Mouse (Mus musculus) midbrain, embryonic 16.5 days (tissue): ENCODE measurements at regions not wholly inside any gene's neighbourhood (a gene's known extent, or its start where the extent isn't known, plus 50 kb on each side); places are given as distances from the start of the nearest gene placed in this dataset.

Source experiments
- ATAC-seq: fragments of 200-750 bp; cut with Nextera tagmentation; 2 replicates; pipeline ENCODE4 v1.8.0; 2017; ENCODE audit warnings: moderate TSS enrichment
- H3K27ac ChIP-seq: fragments of 300-500 bp; sonication (generic); 2 replicates; pipeline ENCODE4 v1.5.1; 2014; ENCODE audit warnings: mild to moderate bottlenecking, low read length, mixed read lengths
- H3K27me3 ChIP-seq: fragments of 300-500 bp; sonication (generic); 2 replicates; pipeline ENCODE4 v1.6.1; 2014; ENCODE audit warnings: low read depth, low read length, mixed read lengths; ENCODE audit not compliant: control insufficient read depth, insufficient read depth
- H3K36me3 ChIP-seq: fragments of 300-500 bp; sonication (generic); 2 replicates; pipeline ENCODE4 v1.6.1; 2014; ENCODE audit warnings: mild to moderate bottlenecking, low read length, moderate library complexity, mixed read lengths; ENCODE audit not compliant: control insufficient read depth, insufficient read depth
- H3K4me1 ChIP-seq: fragments of 300-500 bp; sonication (generic); 2 replicates; pipeline ENCODE4 v1.6.1; 2014; ENCODE audit warnings: mild to moderate bottlenecking, low read length, mixed read lengths; ENCODE audit not compliant: control insufficient read depth, insufficient read depth
- H3K4me2 ChIP-seq: fragments of 300-500 bp; sonication (generic); 2 replicates; pipeline ENCODE4 v1.6.1; 2014; ENCODE audit warnings: mild to moderate bottlenecking, low read length, mixed read lengths
- H3K4me3 ChIP-seq: fragments of 300-500 bp; sonication (generic); 2 replicates; pipeline ENCODE4 v1.5.1; 2014; ENCODE audit warnings: low read depth, mild to moderate bottlenecking, low read length, moderate library complexity, mixed read lengths
- H3K9ac ChIP-seq: fragments of 300-500 bp; sonication (generic); 2 replicates; pipeline ENCODE4 v1.6.1; 2014; ENCODE audit warnings: low read depth, low read length, mixed read lengths
- H3K9me3 ChIP-seq: fragments of 300-500 bp; sonication (generic); replicated peaks from 2 replicates; pipeline ENCODE4 v1.6.1; 2014; ENCODE audit warnings: mild to moderate bottlenecking, low read length, mixed read lengths; ENCODE audit not compliant: control insufficient read depth, poor library complexity, severe bottlenecking
- WGBS: fragments of 180-500 bp; shearing (Covaris S2); extraction: QIAGEN DNeasy Blood & Tissue Kit; methylation state at CpG from one replicate; pipeline ENCODE4 v1.1.7; 2014; 5-methylcytosine and 5-hydroxymethylcytosine counted together

- H3K4me3 ChIP-seq: no peak overlapping the region
- WGBS: 64% methylated on average over 3 of the region's 3 CpGs
Observed at GRCm38 (mm10) chr3:124067061-124067460, 253.6 kb upstream of the Tram1l1 start.

DNA sequence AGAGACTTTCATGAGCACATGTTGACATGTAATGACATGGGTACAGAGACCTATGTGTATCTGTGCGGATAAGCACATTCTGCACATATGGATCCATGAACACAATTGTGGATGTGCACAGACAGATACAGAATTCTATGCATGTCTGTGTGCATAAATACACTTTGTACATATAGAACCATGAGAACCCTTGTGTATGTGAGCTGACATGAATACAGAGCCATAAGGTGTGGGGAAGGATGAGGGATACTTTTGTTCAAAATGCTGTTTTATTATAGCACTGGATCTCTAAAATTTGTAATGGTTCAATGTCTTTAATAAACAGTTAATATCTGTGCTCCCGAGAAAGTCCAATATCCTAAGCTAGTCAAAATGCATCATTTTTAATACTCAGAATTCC lies 253.1 kb upstream of the Tram1l1 start:
- Histone ChIP-seq H3K27ac (peak overlapping the region; percentile 39), H3K27me3 (no peaks in the 10 kb centered on the region), H3K36me3 (no peaks in the 10 kb centered on the region), H3K9ac (no peak overlapping the region), H3K9me3 (no peaks in the 10 kb centered on the region), H3K4me3 (no peak overlapping the region), H3K4me1 (peaks cover 5% of the 10 kb centered on the region), H3K4me2 (no peak overlapping the region)
- WGBS: 78% methylated on average over 2 of the region's 2 CpGs
- ATAC-seq: no peak

More at GRCm38 (mm10) chr3:124067061-124067460, 253.6 kb upstream of the Tram1l1 start:
- Histone ChIP-seq H3K36me3 (no peaks in the 10 kb centered on the region), H3K4me1 (peaks cover 5% of the 10 kb centered on the region), H3K9ac (no peak overlapping the region), H3K4me2 (no peak overlapping the region), H3K9me3 (no peaks in the 10 kb centered on the region), H3K27me3 (no peaks in the 10 kb centered on the region), H3K27ac (peak overlapping the region; percentile 39)
- no peak for ATAC-seq

DNA sequence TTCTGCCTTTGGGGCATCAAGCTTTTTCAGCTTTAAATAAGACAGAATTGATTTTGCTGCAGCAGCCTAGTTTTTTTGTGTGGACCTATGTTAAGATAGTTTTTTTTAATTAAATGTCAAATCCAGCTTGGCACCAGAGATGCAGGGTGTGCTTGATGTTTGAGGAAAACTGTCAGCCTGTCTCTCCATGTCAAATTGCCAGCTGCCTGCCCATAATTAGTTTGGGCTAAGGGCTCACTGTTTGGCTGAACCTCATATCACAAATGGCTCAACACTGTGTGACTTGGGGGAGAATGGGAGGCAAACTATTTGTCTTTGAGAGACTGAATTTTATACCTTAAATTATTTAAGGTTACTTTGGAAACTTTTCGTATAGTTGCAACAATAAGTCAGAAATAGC lies 252.7 kb upstream of the Tram1l1 start:
- no peaks in the 10 kb centered on the region for H3K27me3 ChIP-seq
- WGBS: 63% methylated on average over 1 of the region's 1 CpGs
- no peaks in the 10 kb centered on the region for H3K9me3 ChIP-seq
- H3K9ac ChIP-seq: no peak overlapping the region
- peaks cover 5% of the 10 kb centered on the region for H3K4me1 ChIP-seq
- H3K36me3 ChIP-seq: no peaks in the 10 kb centered on the region
- H3K4me2 ChIP-seq: no peak overlapping the region
- ATAC-seq: peak; percentile 84
- no peak overlapping the region; the same call in 1 of the 2 replicates for H3K27ac ChIP-seq
- H3K4me3 ChIP-seq: no peak overlapping the region

DNA sequence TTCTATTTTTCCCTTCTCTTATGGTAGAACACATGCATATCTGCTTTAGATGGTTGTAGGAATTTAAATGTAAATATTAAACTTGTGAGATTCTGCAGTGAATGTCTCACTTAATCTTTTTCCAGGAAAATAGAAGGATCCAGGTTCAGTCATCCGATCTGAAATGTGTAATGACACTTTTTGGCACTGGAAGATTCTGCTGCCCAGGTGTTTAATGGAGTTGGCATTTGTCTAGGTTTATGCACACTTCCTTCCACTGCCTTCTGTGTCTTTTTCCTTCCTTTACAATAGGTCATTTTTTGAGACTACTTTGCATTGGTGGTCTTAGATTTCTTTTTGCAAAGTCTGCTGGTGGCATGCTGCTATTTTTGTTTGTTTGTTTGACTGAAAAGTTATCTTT lies 251.5 kb upstream of the Tram1l1 start:
- Histone ChIP-seq H3K36me3 (no peaks in the 10 kb centered on the region), H3K27me3 (no peaks in the 10 kb centered on the region), H3K4me2 (no peak overlapping the region), H3K9me3 (no peaks in the 10 kb centered on the region), H3K9ac (no peak overlapping the region), H3K4me3 (no peak overlapping the region), H3K27ac (no peak overlapping the region), H3K4me1 (peaks cover 5% of the 10 kb centered on the region)
- 68% methylated on average over 1 of the region's 1 CpGs for WGBS
- ATAC-seq: no peak

DNA sequence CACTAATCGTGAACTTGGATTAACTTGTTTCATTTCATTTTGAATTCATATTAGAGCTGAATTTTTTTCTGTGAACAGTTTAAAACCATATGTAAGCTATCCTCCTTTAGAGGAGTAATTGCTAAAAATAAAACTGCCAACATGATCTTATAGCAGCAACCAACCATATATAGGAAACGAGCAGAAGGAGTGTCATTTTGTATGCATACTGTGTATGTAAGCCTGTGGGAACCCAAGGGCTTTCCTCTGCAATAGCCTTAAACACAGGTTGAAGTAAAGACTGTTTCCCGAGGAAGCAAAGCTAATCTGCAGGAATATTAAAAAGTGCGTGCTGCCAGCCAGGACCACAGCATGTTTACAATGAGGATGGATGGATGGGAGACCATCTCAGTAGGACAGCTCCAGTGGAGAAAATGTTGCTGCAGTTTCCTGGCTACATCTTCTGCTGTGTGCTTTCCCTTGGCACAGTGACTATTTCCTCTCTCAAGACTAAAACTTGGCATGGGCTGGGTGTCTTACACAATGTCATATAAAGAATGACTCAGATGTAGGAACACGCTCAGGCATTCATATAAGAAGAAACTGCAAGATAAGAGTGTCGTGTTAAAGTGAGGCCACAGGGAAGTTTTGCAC lies 244.6 kb upstream of the Tram1l1 start:
- H3K4me2 ChIP-seq: no peak overlapping the region
- peaks cover 7% of the 10 kb centered on the region for H3K4me1 ChIP-seq
- 51% methylated on average over 6 of the region's 6 CpGs for WGBS
- H3K9ac ChIP-seq: no peak overlapping the region
- H3K27me3 ChIP-seq: no peaks in the 10 kb centered on the region
- no peak for ATAC-seq
- no peaks in the 10 kb centered on the region for H3K9me3 ChIP-seq
- H3K4me3 ChIP-seq: no peak overlapping the region
- H3K27ac ChIP-seq: peak overlapping the region; percentile 26; the same call in 1 of the 2 replicates
- H3K36me3 ChIP-seq: no peaks in the 10 kb centered on the region

- no peak for ATAC-seq
- H3K27ac ChIP-seq: no peak overlapping the region
- no peaks in the 10 kb centered on the region for H3K36me3 ChIP-seq
- no peaks in the 10 kb centered on the region for H3K9me3 ChIP-seq
- 81% methylated on average over 9 of the region's 9 CpGs for WGBS
- H3K4me2 ChIP-seq: no peak overlapping the region
- no peaks in the 10 kb centered on the region for H3K4me1 ChIP-seq
- no peak overlapping the region for H3K4me3 ChIP-seq
- H3K27me3 ChIP-seq: no peaks in the 10 kb centered on the region
- H3K9ac ChIP-seq: no peak overlapping the region
Observed at GRCm38 (mm10) chr3:124092404-124093121, 228.1 kb upstream of the Tram1l1 start.

DNA sequence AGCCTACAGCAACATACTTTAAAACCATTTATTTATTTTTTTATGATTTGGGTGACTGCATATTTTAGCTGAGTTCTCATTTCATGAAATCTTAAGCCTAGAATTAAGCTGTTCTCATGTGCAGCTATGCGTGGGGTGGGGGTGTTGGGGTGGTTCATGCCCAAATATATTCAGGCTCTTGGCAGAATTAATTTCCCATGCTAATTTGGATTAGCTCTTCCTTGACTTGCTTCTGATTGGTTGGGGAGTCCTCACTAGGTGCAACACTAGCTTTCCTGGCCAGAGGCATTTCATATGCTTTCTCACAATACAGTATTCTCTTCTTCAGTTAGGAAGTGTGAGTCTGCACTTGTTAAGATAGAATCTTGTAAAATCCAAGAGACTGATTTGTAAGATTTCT lies 206.7 kb upstream of the Tram1l1 start:
- Histone ChIP-seq H3K27me3 (no peaks in the 10 kb centered on the region), H3K9me3 (no peaks in the 10 kb centered on the region), H3K36me3 (no peaks in the 10 kb centered on the region), H3K9ac (no peak overlapping the region), H3K4me3 (no peak overlapping the region), H3K4me1 (no peaks in the 10 kb centered on the region), H3K4me2 (no peak overlapping the region), H3K27ac (no peak overlapping the region)
- 65% methylated on average over 1 of the region's 1 CpGs for WGBS
- ATAC-seq: peak; percentile 91

- Histone ChIP-seq H3K27me3 (no peaks in the 10 kb centered on the region), H3K9me3 (no peaks in the 10 kb centered on the region), H3K27ac (no peak overlapping the region), H3K4me2 (no peak overlapping the region), H3K4me3 (no peak overlapping the region), H3K9ac (no peak overlapping the region), H3K36me3 (no peaks in the 10 kb centered on the region), H3K4me1 (no peaks in the 10 kb centered on the region)
- WGBS: 44% methylated on average over 2 of the region's 2 CpGs
- no peak for ATAC-seq
Observed at GRCm38 (mm10) chr3:124156255-124156654, 164.4 kb upstream of the Tram1l1 start.

DNA sequence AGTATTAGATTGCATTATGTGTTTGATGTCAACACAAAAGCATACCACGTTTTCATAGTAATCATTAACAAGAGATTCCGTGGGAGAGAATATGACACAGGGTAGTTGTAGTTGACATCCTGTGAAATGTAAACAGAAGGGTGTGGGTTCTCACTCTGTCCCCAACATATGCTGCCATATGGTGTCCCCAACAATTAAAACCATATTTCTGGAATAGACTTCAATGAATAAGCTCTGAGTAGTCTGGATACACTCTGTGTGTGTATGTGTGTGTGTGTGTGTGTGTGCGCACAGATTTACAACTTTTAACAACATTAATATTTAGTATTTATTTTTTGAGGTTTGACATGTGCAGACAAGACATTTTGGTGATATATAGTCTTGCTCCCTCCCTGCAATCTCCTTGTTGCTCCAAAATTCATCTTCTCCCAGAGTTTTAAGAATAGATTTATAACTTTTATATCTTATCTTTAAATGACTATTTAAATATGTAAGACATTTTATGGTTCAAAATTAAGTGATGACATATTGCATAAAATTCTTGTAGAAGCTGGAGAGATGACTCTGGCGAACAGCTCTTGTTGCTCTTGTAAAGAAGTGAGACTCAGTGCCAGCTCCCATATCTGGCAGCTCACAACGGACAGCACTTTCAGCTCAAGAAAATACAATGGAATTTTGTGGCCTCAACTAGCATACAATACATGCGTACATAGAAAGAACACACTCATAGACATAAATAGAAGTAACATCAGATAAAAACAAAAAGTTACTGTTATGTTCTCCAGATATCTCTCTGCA lies 162.6 kb upstream of the Tram1l1 start:
- Histone ChIP-seq H3K4me2 (no peak overlapping the region), H3K27me3 (no peaks in the 10 kb centered on the region), H3K36me3 (no peaks in the 10 kb centered on the region), H3K9ac (no peak overlapping the region), H3K4me1 (no peaks in the 10 kb centered on the region), H3K4me3 (no peak overlapping the region), H3K27ac (no peak overlapping the region), H3K9me3 (no peaks in the 10 kb centered on the region)
- ATAC-seq: no peak
- 81% methylated on average over 6 of the region's 6 CpGs for WGBS
